Mouse (Mus musculus): ENCODE data around the gene Defb48.

- TF ChIP-seq CTCF (IDR thresholded peaks at IDR 0.05; ENCODE audit: insufficient read depth, low read depth, low read length) (no peak), POLR2A (IDR thresholded peaks at IDR 0.05; ENCODE audit: insufficient read depth, low read depth, low read length) (no peak)
Measured at GRCm38 (mm10) chr14:62975046-62975445, 9.3 kb downstream of the Defb48 start.

Measured in olfactory bulb, adult 2 months (tissue).